Mouse (Mus musculus) midbrain, embryonic 14.5 days (tissue): ENCODE results near the gene Syn3. TPM values are rescaled to one million over a fixed set of nuclear protein-coding genes. Genes with fewer than 3 reads are reported as not detected.

Source experiments
- ATAC-seq: fragments of 200-750 bp; cut with Nextera tagmentation; 2 replicates; pipeline ENCODE4 v1.8.0; 2017; ENCODE audit warnings: moderate number of reproducible peaks, moderate library complexity; ENCODE audit not compliant: low FRiP score, low TSS enrichment
- DNase-seq: peaks from one replicate; pipeline ENCODE4 v3.0.0-alpha.2; 2015
- H3K27ac ChIP-seq: fragments of 300-500 bp; sonication (generic); replicated peaks from 2 replicates; pipeline ENCODE4 v1.5.1; 2014; ENCODE audit warnings: mild to moderate bottlenecking, low read depth, low read length, moderate library complexity
- H3K27me3 ChIP-seq: fragments of 300-500 bp; sonication (generic); 2 replicates; pipeline ENCODE4 v1.6.1; 2014; ENCODE audit warnings: low read length, control low read depth, mixed read lengths; ENCODE audit not compliant: control insufficient read depth, insufficient read depth
- H3K36me3 ChIP-seq: fragments of 300-500 bp; sonication (generic); 2 replicates; pipeline ENCODE4 v1.6.1; 2014; ENCODE audit warnings: low read length, control low read depth; ENCODE audit not compliant: control insufficient read depth, insufficient read depth
- H3K4me1 ChIP-seq: fragments of 300-500 bp; sonication (generic); 2 replicates; pipeline ENCODE4 v1.6.1; 2014; ENCODE audit warnings: mild to moderate bottlenecking, antibody characterized with exemption, low read length, control low read depth; ENCODE audit not compliant: control insufficient read depth, insufficient read depth
- H3K4me2 ChIP-seq: fragments of 300-500 bp; sonication (generic); 2 replicates; pipeline ENCODE4 v1.6.1; 2014; ENCODE audit warnings: mild to moderate bottlenecking, low read length, moderate library complexity
- H3K4me3 ChIP-seq: fragments of 300-500 bp; sonication (generic); replicated peaks from 2 replicates; pipeline ENCODE4 v1.5.1; 2014; ENCODE audit warnings: low read depth, low read length
- H3K9ac ChIP-seq: fragments of 300-500 bp; sonication (generic); replicated peaks from 2 replicates; pipeline ENCODE4 v1.6.1; 2014; ENCODE audit warnings: mild to moderate bottlenecking, low read length, moderate library complexity
- H3K9me3 ChIP-seq: fragments of 300-500 bp; sonication (generic); 2 replicates; pipeline ENCODE4 v1.6.1; 2016; ENCODE audit warnings: low read length, control low read depth, mixed read lengths; ENCODE audit not compliant: control insufficient read depth
- WGBS: fragments of 180-500 bp; shearing (Covaris S2); extraction: QIAGEN DNeasy Blood & Tissue Kit; methylation state at CpG from one replicate; pipeline ENCODE4 v1.1.7; 2014; 5-methylcytosine and 5-hydroxymethylcytosine counted together
- polyA plus RNA-seq: library from polyadenylated mRNA; unstranded; fragments of >200 nt; fragmentation: Nextera tagmentation; extraction: Ambion mirVana; gene quantifications from 2 replicates; pipeline ENCODE4 v1.2.1, GENCODE M21; 2014

Syn3 gene
- polyA plus RNA-seq, 1 experiment from 2014 or later = 25.6 TPM

DNA sequence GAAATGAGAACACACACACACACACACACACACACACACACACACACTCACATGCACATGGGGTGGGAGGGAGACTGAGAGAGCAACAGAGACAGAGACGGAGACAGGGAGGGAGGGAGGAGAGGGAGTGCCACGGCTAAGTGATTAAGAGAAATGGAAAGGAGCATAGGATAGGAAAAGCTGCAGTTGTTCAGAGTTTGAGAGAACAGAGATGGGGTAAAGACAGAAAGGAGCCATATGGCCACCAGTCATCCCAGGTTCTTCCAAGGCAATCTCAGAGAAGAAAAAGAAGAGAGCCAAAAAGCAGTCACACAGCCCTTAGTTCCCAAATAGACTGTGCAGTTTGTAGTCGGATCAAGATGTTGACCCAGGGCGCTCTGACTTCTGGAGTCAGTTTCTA is 240.7 kb downstream of the Syn3 start:
- DNase-seq (no peak), ATAC-seq (no peak)
- Histone ChIP-seq H3K9ac (no peak overlapping the region), H3K27me3 (no peaks in the 10 kb centered on the region), H3K4me2 (no peak overlapping the region), H3K4me1 (peaks cover 5% of the 10 kb centered on the region; the same call in 1 of the 2 replicates), H3K9me3 (0 out of 2 replicates have a peak, but pooled peaks cover 3% of the 10 kb centered on the region), H3K4me3 (no peak overlapping the region), H3K27ac (no peak overlapping the region), H3K36me3 (no peaks in the 10 kb centered on the region)
- WGBS = 88% methylated on average over 4 of the region's 4 CpGs

DNA sequence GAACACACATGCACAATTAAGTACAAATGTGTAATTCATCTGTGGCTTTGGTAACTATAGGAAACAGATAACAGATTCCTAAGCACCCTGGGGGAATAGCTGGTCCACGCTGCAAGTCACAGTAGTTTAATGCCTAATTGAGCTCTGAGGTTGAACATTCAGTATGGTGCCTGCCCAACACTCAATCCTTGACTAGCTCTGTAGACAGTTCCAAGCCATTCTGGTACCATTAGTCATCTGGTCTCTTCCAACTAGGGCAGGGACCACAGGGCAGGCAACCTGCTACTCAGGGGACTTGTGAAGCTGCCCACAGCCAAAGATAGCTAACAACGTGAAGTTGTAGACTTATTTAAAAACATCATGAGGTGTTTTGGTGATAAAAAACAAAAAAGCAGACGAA is 241.7 kb downstream of the Syn3 start:
- Histone ChIP-seq H3K9ac (no peak overlapping the region), H3K4me3 (no peak overlapping the region), H3K9me3 (0 out of 2 replicates have a peak, but pooled peaks cover 3% of the 10 kb centered on the region), H3K27ac (no peak overlapping the region), H3K36me3 (no peaks in the 10 kb centered on the region), H3K27me3 (no peaks in the 10 kb centered on the region), H3K4me2 (no peak overlapping the region), H3K4me1 (peaks cover 5% of the 10 kb centered on the region; the same call in 1 of the 2 replicates)
- no peak for DNase-seq
- WGBS = 79% methylated on average over 3 of the region's 3 CpGs
- no peak for ATAC-seq

DNA sequence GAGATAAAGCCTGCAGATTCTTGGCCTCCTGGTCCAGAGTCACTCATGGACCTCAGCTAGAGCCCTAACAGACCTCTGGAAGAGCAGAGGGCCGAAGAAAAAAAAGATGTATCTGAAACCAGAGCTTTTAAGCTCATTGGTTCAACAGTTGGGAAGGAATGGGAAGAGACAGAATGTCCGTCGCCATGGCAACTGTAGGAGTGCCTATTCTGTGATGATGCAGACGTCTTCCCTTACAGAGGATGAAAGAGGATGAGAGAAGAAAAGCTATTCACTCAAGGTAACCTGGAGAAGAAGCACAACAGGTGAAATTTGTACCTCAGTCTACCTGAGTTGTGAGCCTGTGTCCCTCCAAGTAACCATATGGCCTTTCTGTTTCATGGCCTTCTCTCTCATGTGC is 242.5 kb downstream of the Syn3 start:
- no peak overlapping the region for H3K27ac ChIP-seq
- ATAC-seq (no peak), DNase-seq (peak; percentile 80)
- peaks cover 5% of the 10 kb centered on the region; the same call in 1 of the 2 replicates for H3K4me1 ChIP-seq
- 0 out of 2 replicates have a peak, but pooled peaks cover 3% of the 10 kb centered on the region for H3K9me3 ChIP-seq
- no peaks in the 10 kb centered on the region for H3K27me3 ChIP-seq
- H3K4me3 ChIP-seq = no peak overlapping the region
- H3K9ac ChIP-seq = no peak overlapping the region
- H3K36me3 ChIP-seq = no peaks in the 10 kb centered on the region
- WGBS = 49% methylated on average over 4 of the region's 4 CpGs
- H3K4me2 ChIP-seq = no peak overlapping the region

DNA sequence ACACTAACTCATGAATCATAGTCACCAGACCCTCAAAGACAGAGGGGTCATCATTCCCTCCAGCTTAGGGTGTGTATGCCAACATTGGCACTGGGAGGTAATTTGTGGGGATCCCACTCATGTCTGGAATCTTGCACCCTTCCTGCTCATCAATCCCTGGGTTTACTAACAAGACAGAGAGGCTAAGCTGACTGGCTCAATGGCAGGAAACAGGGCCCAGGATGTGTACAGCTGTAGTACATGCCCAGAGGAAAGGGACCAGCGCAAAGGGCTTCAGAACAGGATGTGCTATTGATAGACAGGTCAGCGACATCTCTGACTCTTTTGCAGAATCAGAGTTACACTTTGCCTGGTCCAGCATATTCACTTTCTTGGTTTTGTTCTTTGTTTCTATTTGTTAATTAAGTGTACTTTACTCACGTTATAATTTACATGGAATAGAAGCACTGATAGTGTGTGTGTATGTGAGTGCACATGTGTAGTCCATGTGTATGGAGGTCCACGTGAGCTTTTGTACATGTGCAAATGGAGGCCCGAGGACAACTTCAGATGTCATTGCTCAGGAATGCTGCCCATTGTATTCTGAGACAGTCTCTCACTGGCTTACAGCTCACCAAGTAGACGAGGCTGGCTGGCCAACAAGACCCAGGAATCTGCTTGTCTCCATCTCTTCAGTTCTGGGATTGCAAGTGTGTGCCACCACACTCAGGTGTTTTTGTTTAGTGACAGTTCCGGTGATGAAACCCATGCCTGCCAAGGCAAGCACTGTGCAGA is 248.4 kb downstream of the Syn3 start:
- Histone ChIP-seq H3K27ac (no peak overlapping the region), H3K36me3 (no peaks in the 10 kb centered on the region), H3K4me2 (no peak overlapping the region), H3K9me3 (no peaks in the 10 kb centered on the region), H3K4me3 (no peak overlapping the region), H3K27me3 (no peaks in the 10 kb centered on the region), H3K9ac (no peak overlapping the region), H3K4me1 (no peaks in the 10 kb centered on the region)
- ATAC-seq (no peak), DNase-seq (no peak)
- whole genome bisulfite sequencing = 66% methylated on average over 7 of the region's 7 CpGs

DNA sequence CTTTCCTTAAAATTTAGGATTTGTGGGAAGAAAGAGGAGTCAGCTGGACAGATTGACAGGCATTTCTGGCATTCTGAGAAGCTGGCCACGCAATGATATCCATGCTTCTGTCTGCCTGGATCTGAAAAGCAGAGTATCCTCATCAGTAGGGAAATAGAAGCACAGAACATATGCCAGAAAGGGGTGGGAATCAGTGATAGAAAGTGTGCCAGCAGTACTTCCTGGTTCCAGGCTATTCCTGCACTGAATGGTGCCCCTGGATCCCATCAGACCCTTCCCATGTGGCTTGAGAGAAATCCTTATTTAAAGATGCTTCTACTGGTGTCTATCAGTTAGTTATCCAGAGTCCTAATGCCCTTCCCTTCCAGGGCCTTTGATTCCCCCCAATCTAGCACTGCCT is 249.4 kb downstream of the Syn3 start:
- 71% methylated on average over 1 of the region's 1 CpGs for WGBS

DNA sequence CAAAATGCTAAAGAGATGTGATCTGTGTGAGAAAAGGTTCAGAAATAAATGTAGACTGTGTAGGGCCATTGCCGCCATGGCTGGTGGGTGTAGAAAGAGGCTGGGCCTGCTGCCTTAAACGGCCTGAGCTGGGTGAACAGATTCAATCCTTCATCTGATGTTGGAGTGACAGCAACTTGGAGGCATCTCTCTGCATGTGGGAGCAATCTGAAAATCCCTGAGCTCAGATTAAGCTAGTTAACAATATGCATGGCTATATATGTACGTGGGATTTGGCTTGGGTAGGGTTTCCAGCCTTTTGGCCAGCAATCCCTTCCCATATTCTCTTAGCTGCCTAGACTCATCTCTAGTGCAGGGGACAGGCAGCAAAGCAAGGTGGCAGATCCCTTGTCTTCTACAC is 249.9 kb downstream of the Syn3 start:
- 86% methylated on average over 3 of the region's 3 CpGs for WGBS
- no peaks in the 10 kb centered on the region for H3K36me3 ChIP-seq
- H3K27me3 ChIP-seq = no peaks in the 10 kb centered on the region
- no peak for ATAC-seq
- H3K9me3 ChIP-seq = no peaks in the 10 kb centered on the region
- no peaks in the 10 kb centered on the region for H3K4me1 ChIP-seq
- no peak overlapping the region for H3K9ac ChIP-seq
- H3K4me2 ChIP-seq = no peak overlapping the region
- no peak overlapping the region for H3K27ac ChIP-seq
- DNase-seq = no peak
- no peak overlapping the region for H3K4me3 ChIP-seq

More for the DNA sequence above, 249.4 kb downstream of the Syn3 start:
- no peaks in the 10 kb centered on the region for H3K4me1 ChIP-seq
- ATAC-seq (no peak), DNase-seq (no peak)
- H3K36me3 ChIP-seq = no peaks in the 10 kb centered on the region
- no peak overlapping the region for H3K27ac ChIP-seq
- no peaks in the 10 kb centered on the region for H3K27me3 ChIP-seq
- H3K4me3 ChIP-seq = no peak overlapping the region
- no peaks in the 10 kb centered on the region for H3K9me3 ChIP-seq
- H3K4me2 ChIP-seq = no peak overlapping the region
- no peak overlapping the region for H3K9ac ChIP-seq

DNA sequence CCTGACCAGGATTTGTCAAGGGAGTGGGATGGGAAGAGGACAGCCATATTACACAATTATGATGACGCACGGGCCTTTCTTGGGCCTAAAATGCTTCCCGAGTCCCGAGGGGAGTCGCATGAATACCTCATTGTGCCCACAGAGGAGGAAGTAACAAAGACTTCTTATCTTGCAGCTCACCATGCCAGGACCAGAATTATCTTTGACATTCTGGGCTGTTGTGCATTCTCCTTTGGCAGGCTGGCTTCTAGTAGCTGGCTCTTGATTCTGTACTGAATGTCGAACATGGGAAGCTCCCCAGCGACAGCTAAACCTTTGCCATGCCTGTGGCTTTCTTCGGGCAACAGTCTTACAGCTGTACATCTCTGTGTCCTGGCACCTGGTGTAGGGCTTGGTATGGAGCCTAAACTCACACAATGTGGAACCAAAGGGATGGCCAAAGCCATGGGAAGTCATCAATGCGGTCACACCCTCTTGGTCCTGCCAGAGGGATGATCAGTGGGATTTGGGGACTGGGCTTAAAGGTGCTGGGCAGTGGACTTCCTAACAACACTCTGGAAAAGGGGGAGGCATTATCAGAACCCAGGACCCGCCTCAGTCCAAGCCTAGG is 250.5 kb downstream of the Syn3 start:
- H3K36me3 ChIP-seq = no peaks in the 10 kb centered on the region
- H3K9me3 ChIP-seq = no peaks in the 10 kb centered on the region
- H3K4me1 ChIP-seq = no peaks in the 10 kb centered on the region
- no peak for ATAC-seq
- no peak overlapping the region for H3K27ac ChIP-seq
- WGBS = 87% methylated on average over 10 of the region's 10 CpGs
- no peaks in the 10 kb centered on the region for H3K27me3 ChIP-seq
- H3K4me3 ChIP-seq = no peak overlapping the region
- DNase-seq = no peak
- no peak overlapping the region for H3K4me2 ChIP-seq
- H3K9ac ChIP-seq = no peak overlapping the region

DNA sequence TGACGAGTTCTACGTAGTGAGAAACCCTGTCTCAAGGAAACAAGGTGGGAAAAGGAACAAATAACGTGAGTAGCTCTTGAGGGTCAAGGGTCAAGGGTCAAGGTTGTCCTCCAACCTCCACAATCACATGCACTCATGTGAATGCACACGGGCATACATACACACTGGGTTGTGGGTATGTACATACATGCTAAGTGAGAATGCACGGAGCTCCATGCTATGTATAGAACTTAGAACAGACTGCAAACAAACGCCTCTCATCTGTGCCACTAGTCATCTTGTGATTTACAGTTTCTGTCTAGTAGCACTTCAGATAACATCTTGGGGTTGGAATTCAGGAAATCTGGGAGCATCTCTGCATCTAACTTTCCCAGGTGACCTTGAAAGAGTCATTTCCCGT is 253.3 kb downstream of the Syn3 start:
- no peak overlapping the region for H3K9ac ChIP-seq
- no peaks in the 10 kb centered on the region for H3K9me3 ChIP-seq
- WGBS = 91% methylated on average over 7 of the region's 7 CpGs
- no peak overlapping the region for H3K4me2 ChIP-seq
- H3K36me3 ChIP-seq = no peaks in the 10 kb centered on the region
- no peak overlapping the region for H3K27ac ChIP-seq
- H3K27me3 ChIP-seq = no peaks in the 10 kb centered on the region
- H3K4me3 ChIP-seq = no peak overlapping the region
- H3K4me1 ChIP-seq = no peaks in the 10 kb centered on the region
- DNase-seq = no peak
- no peak for ATAC-seq

DNA sequence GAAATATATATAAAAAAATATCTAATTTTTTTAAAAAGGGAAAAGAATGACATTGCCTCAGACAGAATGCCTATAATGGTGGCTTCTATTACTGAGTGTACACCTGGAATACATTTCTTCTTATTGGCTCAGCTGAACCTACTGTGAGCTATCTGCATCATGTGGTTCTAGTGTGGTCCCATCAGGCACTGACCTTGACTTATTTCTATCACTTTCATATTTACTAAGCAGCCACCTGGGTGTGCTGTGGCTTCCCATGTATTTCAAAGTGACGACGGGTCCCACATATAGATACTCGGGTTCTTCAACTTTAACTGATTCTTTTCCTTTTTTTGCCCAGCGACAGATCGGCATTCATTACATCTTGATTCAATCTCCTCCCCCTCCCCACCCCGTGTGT is 255.2 kb downstream of the Syn3 start:
- H3K9me3 ChIP-seq = no peaks in the 10 kb centered on the region
- H3K4me2 ChIP-seq = no peak overlapping the region
- DNase-seq (no peak), ATAC-seq (no peak)
- WGBS = 88% methylated on average over 6 of the region's 6 CpGs
- H3K27ac ChIP-seq = no peak overlapping the region
- no peaks in the 10 kb centered on the region for H3K27me3 ChIP-seq
- H3K36me3 ChIP-seq = no peaks in the 10 kb centered on the region
- no peak overlapping the region for H3K9ac ChIP-seq
- H3K4me1 ChIP-seq = no peaks in the 10 kb centered on the region
- no peak overlapping the region for H3K4me3 ChIP-seq
